Mouse (Mus musculus) heart, embryonic 16.5 days (tissue): Measurements from ENCODE around the gene Pnpla3. TPM values are rescaled to one million over a fixed set of nuclear protein-coding genes. Genes with fewer than 3 reads are reported as not detected.

Experiments used
- ATAC-seq: fragments of 200-750 bp; cut with Nextera tagmentation; replicated peaks from 2 replicates; pipeline ENCODE4 v1.8.0; 2017; ENCODE audit warnings: moderate number of reproducible peaks; ENCODE audit not compliant: insufficient read depth, low FRiP score; ENCODE audit errors: extremely low read depth
- H3K27ac ChIP-seq: fragments of 300-500 bp; sonication (generic); 2 replicates; pipeline ENCODE4 v1.5.1; 2014; ENCODE audit warnings: mild to moderate bottlenecking, low read length, control low read depth, moderate library complexity
- H3K27me3 ChIP-seq: fragments of 300-500 bp; sonication (generic); 2 replicates; pipeline ENCODE4 v1.6.1; 2014; ENCODE audit warnings: low read length, mixed read lengths; ENCODE audit not compliant: control insufficient read depth, insufficient read depth
- H3K36me3 ChIP-seq: fragments of 300-500 bp; sonication (generic); 2 replicates; pipeline ENCODE4 v1.6.1; 2014; ENCODE audit not compliant: control insufficient read depth, insufficient read depth
- H3K4me1 ChIP-seq: fragments of 300-500 bp; sonication (generic); 2 replicates; pipeline ENCODE4 v1.6.1; 2014; ENCODE audit warnings: low read length, mixed read lengths; ENCODE audit not compliant: control insufficient read depth, insufficient read depth
- H3K4me2 ChIP-seq: fragments of 300-500 bp; sonication (generic); 2 replicates; pipeline ENCODE4 v1.6.1; 2014; ENCODE audit warnings: low read depth, mild to moderate bottlenecking, control low read depth, low read length
- H3K4me3 ChIP-seq: fragments of 300-500 bp; sonication (generic); 2 replicates; pipeline ENCODE4 v1.5.1; 2014; ENCODE audit warnings: mild to moderate bottlenecking, control low read depth, low read length
- H3K9ac ChIP-seq: fragments of 300-500 bp; sonication (generic); 2 replicates; pipeline ENCODE4 v1.6.1; 2014; ENCODE audit warnings: low read length, control low read depth
- H3K9me3 ChIP-seq: fragments of 300-500 bp; sonication (generic); replicated peaks from 2 replicates; pipeline ENCODE4 v1.6.1; 2016; ENCODE audit warnings: low read length; ENCODE audit not compliant: control insufficient read depth
- WGBS: fragments of 180-500 bp; shearing (Covaris S2); extraction: QIAGEN DNeasy Blood & Tissue Kit; methylation state at CpG from one replicate; pipeline ENCODE4 v1.1.7; 2014; 5-methylcytosine and 5-hydroxymethylcytosine counted together
- polyA plus RNA-seq: library from polyadenylated mRNA; unstranded; fragments of >200 nt; fragmentation: Nextera tagmentation; extraction: Ambion mirVana; gene quantifications from 2 replicates; pipeline ENCODE4 v1.2.1, GENCODE M21; 2015

Gene Pnpla3
- polyA plus RNA-seq, 1 experiment from 2014 or later: 0.71 TPM

DNA sequence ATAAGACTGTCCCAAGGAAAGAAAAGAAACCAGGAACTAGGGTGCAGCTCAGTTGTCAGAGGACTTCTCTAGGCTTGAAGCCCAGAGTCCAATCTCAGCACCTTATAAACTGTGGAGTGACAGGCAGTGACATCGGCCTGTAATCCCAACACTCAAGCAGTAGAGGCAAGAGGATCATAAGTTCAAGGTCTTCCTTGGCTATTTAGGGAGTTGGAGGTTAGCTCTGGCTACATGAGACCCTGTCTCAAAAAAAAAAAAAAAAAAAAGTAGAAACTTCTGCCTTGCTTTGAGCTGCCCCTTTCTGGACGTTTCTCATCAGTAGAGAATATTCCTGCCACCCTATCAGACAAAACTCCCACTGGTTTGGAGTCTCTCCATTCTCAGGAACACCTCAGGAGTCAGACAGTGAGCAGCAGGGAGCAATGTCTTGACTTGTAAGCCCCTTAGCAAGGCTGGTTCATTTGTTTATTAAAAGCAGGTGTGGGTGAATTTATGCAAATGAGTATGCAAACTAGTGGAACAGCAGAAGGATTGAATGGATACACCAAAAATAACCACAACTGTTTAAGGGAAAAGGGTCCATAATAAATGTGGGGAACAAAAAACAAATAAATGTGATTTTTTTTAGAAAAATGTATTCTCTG lies 21.4 kb downstream of the Pnpla3 start:
- 56% methylated on average over 2 of the region's 2 CpGs for WGBS
- Histone ChIP-seq H3K36me3 (no peaks in the 10 kb centered on the region), H3K9ac (no peak overlapping the region), H3K27me3 (no peaks in the 10 kb centered on the region), H3K4me3 (no peak overlapping the region), H3K4me1 (peaks cover 12% of the 10 kb centered on the region), H3K4me2 (no peak overlapping the region), H3K9me3 (no peaks in the 10 kb centered on the region), H3K27ac (no peak overlapping the region)
- no peak for ATAC-seq

DNA sequence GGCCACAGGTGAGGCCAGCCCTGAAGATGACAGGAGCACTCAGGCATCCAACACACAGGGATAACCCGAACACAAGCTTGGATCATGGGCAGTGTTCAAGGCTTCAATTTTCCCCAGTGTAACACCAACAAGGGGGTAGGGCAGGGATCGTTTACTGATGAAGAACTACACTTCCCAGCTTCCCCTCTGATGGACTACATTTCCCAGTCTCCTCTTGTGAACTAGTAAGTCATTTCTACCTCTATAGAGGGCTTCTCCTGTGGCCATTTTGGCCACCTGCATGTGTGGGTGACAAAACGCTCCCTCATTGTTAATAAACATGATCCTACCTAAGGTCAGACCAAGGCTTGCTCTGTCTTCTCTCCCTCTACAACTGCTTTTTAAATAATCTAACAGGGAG lies 22.2 kb downstream of the Pnpla3 start:
- H3K9me3 ChIP-seq: no peaks in the 10 kb centered on the region
- ATAC-seq: no peak
- H3K36me3 ChIP-seq: no peaks in the 10 kb centered on the region
- H3K27me3 ChIP-seq: no peaks in the 10 kb centered on the region
- H3K4me1 ChIP-seq: peaks cover 12% of the 10 kb centered on the region
- no peak overlapping the region for H3K9ac ChIP-seq
- no peak overlapping the region for H3K4me3 ChIP-seq
- H3K4me2 ChIP-seq: no peak overlapping the region
- WGBS: 35% methylated on average over 3 of the region's 3 CpGs
- H3K27ac ChIP-seq: no peak overlapping the region

DNA sequence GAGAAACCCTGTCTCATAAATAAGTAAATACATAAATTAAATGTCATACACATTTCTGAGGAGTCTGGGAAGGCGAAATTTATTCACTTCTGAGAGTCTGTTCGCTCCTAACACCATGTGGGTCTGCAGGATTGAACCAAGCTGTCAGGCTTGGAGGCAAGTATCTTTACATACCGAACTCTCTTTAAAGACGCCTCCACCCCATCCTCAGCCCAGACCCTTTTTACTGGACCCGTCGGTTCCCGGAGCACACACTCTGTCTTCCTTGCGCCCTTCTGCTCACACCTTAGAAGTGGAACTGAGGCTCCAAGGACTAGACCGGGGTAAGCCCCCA lies 24.1 kb downstream of the Pnpla3 start:
- Histone ChIP-seq H3K9me3 (no peaks in the 10 kb centered on the region), H3K27ac (peak overlapping the region; percentile 99), H3K4me1 (peaks cover 14% of the 10 kb centered on the region), H3K4me2 (peak overlapping the region; percentile 63), H3K4me3 (peak overlapping the region; percentile 95), H3K9ac (peak overlapping the region; percentile 96), H3K27me3 (no peaks in the 10 kb centered on the region), H3K36me3 (peaks cover 11% of the 10 kb centered on the region)
- WGBS: under 1% methylated on average over 9 of the region's 9 CpGs
- ATAC-seq: no peak

DNA sequence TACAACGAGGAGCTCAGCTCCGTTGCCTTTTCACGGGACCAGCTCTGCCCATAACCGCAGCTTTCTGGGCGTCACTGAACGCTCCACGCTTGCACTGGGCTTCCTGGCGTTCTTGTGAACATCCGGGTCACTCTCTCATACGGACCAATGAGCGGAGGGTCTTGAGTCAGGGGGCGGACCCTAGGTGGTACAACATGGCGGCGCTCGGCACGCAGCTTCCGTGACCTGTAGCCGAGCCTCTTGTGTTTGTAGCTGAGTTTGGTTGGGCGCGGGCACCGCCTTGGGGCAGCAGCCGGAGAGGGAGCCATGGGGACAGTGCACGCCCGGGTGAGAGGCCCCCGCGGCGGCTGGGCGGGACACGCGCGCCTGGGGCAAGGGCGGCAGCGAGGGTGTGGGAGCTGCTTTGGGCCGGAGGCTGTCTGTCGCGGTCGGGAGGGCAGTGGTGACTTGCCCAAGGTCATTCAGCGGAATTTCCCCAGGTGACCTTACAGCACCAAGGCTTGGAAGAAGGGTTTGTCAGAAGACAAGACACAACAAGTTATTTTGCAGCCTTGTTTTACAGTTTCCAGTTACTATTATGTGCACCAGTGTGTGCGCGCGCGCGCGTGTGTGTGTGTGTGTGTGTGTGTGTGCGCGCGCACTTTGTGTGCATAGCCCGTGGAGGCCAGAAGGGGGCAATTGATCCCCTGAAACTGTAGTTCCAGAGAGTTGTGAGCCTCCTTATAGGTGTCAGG lies 24.6 kb downstream of the Pnpla3 start, which contains the start of gene Samm50:
TSS of gene Samm50 (plus strand) at position 184 of the 734 bp plus-strand sequence.
- Histone ChIP-seq H3K9ac (peak within 1 kb of the TSS; percentile 96), H3K4me1 (peaks cover 14% of the 10 kb centered on the region), H3K9me3 (no peaks in the 10 kb centered on the region), H3K4me3 (peak within 1 kb of the TSS; percentile 95), H3K27me3 (no peaks in the 10 kb centered on the region), H3K4me2 (peak within 1 kb of the TSS; percentile 77), H3K36me3 (peaks cover 16% of the 10 kb centered on the region), H3K27ac (peak within 1 kb of the TSS; percentile 99)
- ATAC-seq: peak; percentile 99
- 4% methylated on average over 48 of the region's 48 CpGs for WGBS

DNA sequence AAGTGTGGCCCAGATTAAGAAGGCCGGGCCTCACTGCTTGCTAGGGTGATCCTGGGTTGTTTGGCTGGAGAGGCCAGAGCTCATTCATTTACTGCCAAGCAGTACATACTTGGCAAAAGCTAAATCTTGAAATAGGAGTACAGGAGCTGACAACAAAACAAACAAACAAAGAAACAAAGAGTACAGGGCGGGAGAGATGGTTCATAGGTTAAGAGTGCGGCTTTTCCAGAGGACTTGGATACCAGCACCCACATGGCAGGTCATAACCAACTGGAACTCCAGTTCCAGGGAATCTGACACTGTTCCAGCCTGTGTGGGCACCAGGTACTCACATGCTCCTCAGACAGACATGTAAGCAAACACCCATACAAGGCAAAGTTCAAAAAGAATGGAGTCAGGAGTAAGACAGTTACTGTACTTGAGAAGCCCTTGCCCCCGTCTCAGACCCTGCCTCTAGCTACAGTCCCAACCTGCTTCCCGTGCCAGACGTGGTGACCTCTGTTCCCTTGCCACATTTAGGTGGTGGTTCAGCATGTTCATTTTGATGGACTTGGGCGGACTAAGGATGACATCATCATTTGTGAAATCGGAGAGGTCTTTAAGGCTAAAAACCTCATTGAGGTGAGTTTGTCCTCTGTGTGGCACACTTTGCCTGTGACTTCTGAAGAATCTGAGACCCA lies 29.0 kb downstream of the Pnpla3 start:
- no peak overlapping the region for H3K27ac ChIP-seq
- no peak overlapping the region for H3K4me3 ChIP-seq
- H3K9me3 ChIP-seq: no peaks in the 10 kb centered on the region
- peaks cover 59% of the 10 kb centered on the region for H3K36me3 ChIP-seq
- H3K4me1 ChIP-seq: peaks cover 10% of the 10 kb centered on the region
- no peak overlapping the region for H3K4me2 ChIP-seq
- no peaks in the 10 kb centered on the region for H3K27me3 ChIP-seq
- ATAC-seq: no peak
- no peak overlapping the region for H3K9ac ChIP-seq
- 84% methylated on average over 8 of the region's 8 CpGs for WGBS

GRCm38 (mm10) chr15:84207327-84207726 lies 39.7 kb downstream of the Pnpla3 start:
- no peak for ATAC-seq
- 91% methylated on average over 4 of the region's 4 CpGs for WGBS
- H3K36me3 ChIP-seq: peaks cover 66% of the 10 kb centered on the region
- H3K27ac ChIP-seq: no peak overlapping the region
- H3K9ac ChIP-seq: no peak overlapping the region
- no peaks in the 10 kb centered on the region for H3K27me3 ChIP-seq
- H3K4me3 ChIP-seq: no peak overlapping the region
- no peaks in the 10 kb centered on the region for H3K9me3 ChIP-seq
- H3K4me2 ChIP-seq: no peak overlapping the region
- H3K4me1 ChIP-seq: peaks cover 1% of the 10 kb centered on the region

GRCm38 (mm10) chr15:84209517-84210412 lies 42.1 kb downstream of the Pnpla3 start:
- H3K9me3 ChIP-seq: no peaks in the 10 kb centered on the region
- H3K4me1 ChIP-seq: peaks cover 14% of the 10 kb centered on the region
- H3K27me3 ChIP-seq: no peaks in the 10 kb centered on the region
- H3K27ac ChIP-seq: peak overlapping the region; percentile 70
- H3K4me3 ChIP-seq: no peak overlapping the region
- no peak overlapping the region for H3K4me2 ChIP-seq
- peak; percentile 21; the same call in 1 of the 2 replicates for ATAC-seq
- peaks cover 47% of the 10 kb centered on the region for H3K36me3 ChIP-seq
- peak overlapping the region; percentile 19; the same call in 1 of the 2 replicates for H3K9ac ChIP-seq
- WGBS: 61% methylated on average over 11 of the region's 11 CpGs

- no peak overlapping the region; the same call in 1 of the 2 replicates for H3K9ac ChIP-seq
- ATAC-seq: no peak
- H3K4me3 ChIP-seq: no peak overlapping the region
- H3K27me3 ChIP-seq: no peaks in the 10 kb centered on the region
- H3K9me3 ChIP-seq: no peaks in the 10 kb centered on the region
- whole genome bisulfite sequencing: 87% methylated on average over 13 of the region's 13 CpGs
- H3K4me2 ChIP-seq: no peak overlapping the region
- peaks cover 17% of the 10 kb centered on the region for H3K4me1 ChIP-seq
- H3K36me3 ChIP-seq: peaks cover 46% of the 10 kb centered on the region
- H3K27ac ChIP-seq: peak overlapping the region; percentile 58; the same call in 1 of the 2 replicates
Measured at GRCm38 (mm10) chr15:84210461-84210860, 42.8 kb downstream of the Pnpla3 start.
